Mouse (Mus musculus): ENCODE measurements around the gene Shcbp1l.

Shcbp1l gene

DNA sequence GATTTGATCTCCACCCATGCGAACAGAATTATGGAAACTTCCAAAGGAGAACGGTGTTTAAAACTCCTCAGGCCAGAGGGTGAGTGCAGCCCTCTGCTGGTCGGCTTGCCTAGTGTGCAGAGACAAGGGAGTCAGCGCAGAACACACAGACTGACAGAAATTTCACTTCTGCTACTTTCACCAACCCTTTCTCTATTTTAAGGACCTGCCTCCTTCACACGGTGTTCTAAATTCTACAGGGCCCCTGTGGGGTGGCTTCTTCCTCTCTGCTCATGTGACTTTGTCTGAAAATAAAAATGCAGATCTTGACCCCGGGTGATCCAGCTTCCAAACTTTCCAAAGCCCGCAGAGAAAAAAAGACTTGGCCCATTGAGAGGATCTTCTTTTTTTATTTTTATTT is 64.2 kb downstream of the Shcbp1l start:
- DNase-seq = no peak

DNA sequence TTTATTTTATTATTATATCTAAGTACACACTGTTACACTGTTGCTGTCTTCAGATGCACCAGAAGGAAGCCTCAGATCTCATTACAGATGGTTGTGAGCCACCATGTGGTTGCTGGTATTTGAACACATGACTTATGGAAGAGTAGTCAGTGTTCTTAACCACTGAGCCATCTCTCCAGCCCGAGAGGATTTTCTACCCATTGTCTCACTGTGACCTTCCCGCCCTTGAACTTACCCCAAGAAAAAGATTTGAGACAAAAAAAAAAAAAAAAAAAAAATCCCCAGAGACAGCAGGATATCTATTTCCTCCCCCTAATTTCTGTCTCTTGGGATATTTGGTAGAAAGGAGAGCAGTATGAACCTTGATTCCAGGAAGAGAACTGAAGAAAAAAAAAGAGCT is 64.6 kb downstream of the Shcbp1l start:
- DNase-seq = no peak

DNA sequence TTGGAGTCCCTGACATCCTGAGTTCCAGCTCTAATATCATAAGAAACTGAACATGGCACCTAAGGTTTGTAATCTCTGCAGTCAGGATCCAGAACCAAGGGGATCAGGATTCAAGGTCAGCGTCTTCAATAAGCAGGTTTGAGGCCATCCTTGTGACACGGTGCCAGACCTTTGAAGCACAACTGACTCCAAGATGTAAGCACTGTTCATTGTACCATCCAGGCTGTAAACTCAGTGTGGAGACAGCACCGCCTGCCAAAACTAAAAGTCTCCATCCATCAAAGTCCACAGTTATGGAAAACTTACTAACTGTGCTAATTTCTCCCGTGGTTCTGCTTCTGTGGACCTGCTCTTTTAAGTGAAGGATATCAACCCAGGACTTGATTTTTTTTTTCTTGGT is 65.0 kb downstream of the Shcbp1l start:
- DNase-seq = no peak

DNA sequence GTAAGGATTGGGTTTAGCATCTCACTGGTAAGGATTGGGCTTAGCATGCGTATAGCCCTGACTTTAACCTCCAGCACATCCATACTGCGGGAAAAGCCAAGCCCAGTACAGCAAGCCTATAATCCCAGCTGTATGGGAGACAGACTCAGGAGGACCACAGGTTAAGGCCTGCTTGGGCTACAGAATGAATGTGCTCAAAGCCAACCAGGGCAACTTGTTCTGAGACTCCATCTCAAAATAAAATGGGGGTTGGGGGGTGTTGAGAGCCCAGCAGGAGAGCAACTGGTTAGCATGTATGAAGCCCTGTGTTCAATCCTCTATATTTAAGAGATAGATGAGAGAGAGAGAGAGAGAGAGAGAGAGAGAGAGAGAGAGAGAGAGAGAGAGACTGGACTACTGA is 66.4 kb downstream of the Shcbp1l start:
- no peak for DNase-seq

DNA sequence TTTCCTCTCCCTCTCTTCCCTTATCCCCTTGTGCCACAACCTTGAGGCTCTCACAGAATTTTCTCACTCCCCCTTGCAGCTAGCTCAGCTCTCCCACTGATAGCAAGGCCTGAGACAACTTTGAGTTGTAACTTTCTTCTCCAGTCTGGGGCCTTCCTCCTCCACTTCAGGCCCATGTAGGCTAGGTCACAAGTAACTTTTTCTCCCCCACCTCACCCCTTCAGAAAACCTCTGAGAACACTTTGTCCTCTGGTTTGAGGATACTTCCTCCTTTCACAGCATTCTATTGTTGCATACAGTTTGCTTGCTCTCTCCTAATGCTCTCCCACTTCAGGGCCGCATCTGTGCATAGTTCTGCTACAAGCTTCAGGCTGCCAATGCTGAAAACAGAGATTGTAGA is 66.9 kb downstream of the Shcbp1l start:
- no peak for DNase-seq

DNA sequence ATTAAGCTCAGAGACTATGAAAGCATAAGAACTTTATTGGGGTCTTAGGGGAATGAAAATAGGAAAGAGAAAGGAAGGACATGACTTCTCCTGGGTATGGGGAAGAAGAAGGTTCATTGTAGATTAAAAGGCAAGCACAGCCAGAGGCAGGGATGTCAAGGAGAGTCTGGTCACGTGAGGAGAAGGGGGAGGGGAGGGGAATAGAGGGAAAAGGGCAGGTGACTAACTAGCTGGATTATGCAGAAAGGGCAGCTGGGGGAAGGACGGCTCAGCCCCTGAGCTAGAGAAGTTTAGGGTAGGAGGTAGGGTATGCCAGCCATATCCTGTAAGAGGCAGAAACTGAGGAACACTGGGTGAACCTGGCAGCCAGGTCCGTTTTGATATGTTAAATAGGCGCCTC is 68.4 kb downstream of the Shcbp1l start:
- no peak for DNase-seq

DNA sequence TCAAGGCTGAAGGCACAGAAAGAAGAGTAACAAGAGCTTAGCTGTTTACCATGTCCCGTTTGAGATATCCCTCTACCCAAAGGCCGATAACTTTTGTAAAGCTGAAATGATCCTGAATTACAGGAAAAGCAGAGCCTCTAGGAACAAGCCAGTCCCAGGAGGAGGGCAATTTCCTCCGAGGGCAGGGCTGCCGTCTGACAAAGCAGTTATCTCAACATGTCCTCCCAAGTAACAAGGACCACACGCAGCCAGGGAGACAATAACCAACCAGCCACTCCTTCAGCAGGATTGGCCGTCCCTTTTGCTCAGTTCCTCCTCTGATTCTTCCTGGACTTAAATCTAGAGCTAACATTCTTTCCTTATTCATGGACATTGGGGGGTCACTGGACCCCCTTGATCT is 69.0 kb downstream of the Shcbp1l start:
- DNase-seq = no peak

DNA sequence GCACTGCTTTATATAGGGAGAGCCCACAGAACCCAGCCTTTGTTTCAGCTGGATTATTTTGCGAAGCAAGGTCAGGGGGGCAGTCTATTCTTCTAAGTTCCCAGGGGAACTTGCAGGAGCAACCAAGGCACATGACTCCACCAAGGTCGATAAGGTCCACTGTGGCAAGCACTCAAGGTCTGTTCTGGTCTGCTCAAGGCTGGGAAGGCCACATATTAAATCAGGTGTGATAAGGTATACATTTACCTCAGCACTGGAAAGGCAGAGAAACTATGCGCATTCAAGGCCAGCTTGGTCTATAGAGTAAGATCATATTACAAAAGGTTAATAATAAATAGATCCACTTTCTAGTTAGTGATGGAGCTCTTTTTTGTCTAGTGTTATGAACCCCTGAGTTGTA is 71.1 kb downstream of the Shcbp1l start:
- DNase-seq = no peak

DNA sequence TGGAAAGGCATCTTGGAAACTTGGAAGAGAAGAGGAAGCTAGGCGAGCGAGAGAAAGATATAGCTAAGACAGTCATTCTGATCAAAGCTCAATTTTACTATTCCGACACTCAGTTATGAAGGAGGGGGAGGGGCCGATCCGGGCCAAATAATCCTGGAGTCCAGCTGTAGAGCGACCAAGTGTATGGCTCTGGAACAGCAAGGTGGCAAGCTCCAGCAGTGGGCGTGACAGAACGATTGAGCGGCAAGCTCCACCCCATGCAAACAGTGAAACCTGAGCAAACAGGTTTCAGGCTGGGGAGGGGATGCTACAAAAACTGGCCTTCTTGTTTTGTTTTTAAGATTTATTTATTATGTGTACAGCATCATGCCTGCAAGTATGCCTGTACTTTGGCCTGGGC is 75.1 kb downstream of the Shcbp1l start:
- DNase-seq = no peak

DNA sequence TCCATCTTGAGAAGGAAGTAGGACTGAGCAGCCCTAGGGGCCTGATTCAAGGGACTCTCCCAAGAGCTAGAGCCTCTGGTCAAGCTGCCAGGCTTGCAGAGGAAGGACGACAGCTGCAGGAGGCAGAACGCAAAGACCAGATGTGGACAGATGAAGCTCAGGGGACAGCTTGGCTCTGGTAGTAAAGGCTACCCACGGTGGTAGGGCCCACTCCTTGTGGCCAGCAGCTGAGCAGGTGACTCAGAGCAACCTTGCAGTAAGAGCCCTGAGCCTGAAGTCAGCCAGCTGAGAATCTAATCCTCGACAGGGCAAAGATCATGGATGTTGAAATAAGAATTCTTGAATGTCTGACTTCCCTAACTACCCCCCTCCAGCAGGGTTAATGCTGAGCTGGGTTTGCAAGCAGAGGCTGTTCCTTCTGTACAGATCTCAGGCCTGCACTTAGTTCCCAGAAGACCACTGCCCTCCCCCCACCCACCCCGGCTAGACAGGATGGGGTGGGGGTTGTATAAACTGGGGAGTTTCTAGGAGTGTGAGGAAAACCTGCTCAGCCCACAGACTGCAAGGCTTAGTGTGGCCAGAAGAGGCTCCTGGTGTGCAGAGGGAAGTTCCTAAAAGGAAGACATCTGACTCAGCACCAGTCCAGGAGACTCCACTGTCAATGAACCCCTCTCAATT is 76.8 kb downstream of the Shcbp1l start:
- no peak for DNase-seq

All from right cerebral cortex, postnatal 4 days (tissue).